Mouse (Mus musculus): ENCODE data around the gene Pkn1.

- no peak for TF ChIP-seq POLR2A (IDR thresholded peaks at IDR 0.05; ENCODE audit: insufficient read depth, low read depth, low read length)
- no peak for TF ChIP-seq CTCF (IDR thresholded peaks at IDR 0.05; ENCODE audit: insufficient read depth, low read depth, low read length)
Observed at GRCm38 (mm10) chr8:83666866-83667234, 32.1 kb downstream of the Pkn1 start.
